Comparison of ENCODE assay signal across 9 mouse cellular contexts in the genomic region with DNA sequence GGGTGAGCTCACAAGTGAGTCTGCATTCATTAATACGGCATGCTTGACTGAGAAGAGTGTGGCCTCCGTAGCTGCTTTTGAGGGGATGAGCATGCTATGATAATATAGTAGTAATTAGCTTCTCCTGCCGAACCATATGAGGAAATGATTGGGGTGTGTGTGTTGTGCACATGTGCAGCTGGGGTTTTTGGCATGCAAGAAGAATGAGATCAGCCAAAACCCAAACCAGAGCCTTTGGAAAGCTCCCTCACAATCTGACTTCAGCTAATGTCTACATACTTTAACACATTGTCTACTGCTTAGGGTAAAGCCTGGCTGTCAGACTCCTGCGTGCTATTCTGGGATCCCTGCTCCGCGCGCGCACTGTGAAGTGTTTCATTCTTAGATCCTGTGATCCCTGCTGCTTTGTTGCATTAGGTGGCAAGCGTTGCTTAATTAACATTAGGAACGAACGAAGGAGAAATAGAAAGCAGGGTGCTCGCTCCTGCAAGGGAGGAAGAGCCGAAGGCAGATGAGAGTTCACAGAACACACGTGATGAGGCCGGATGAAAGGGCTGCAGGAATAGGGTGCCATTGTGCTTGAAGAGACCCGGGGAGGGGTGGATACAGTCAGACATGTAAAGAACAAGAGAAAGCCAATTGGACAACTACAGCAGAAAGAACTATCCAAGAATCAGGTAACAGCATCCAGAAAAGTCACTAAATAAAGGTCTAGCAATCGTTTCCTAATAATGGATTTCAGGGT.
A peak's percentile ranks its signal among the peaks of the same experiment; 100 is the strongest.
DNase-seq lines count a peak whose midpoint lies in the region; ATAC-seq lines count a peak whose summit lies in the region.
"Had no signal": no experiment of that assay in that cellular context is flagged by ENCODE, and none has a peak within 500 bp of the region (broad histone marks: within the 10 kb centered on the region; RNA-seq: fewer than 3 reads in every experiment).

No protein-coding gene starts in this region.

- H3K4me1 ChIP-seq in heart, embryonic 12.5 days (replicated peaks) = peaks cover 41% of the 10 kb centered on the region
- H3K4me1 ChIP-seq in midbrain, embryonic 11.5 days (ENCODE audit: control insufficient read depth, insufficient read depth, low read length) = peaks cover 30% of the 10 kb centered on the region
- H3K4me1 ChIP-seq: liver, embryonic 13.5 days had no signal

- 0 out of 2 replicates have a peak overlapping the region, but pooled peaks have one; percentile 19 for H3K4me3 ChIP-seq in heart, embryonic 12.5 days
- no peak overlapping the region for H3K4me3 ChIP-seq in midbrain, embryonic 11.5 days (ENCODE audit: low read depth, low read length)
- H3K4me3 ChIP-seq: liver, embryonic 13.5 days had no signal

- peak; percentile 37 to 43 for DNase-seq in heart, adult 18-20 months
- DNase-seq in heart, adult 8-10 months (ENCODE audit: low spot score) = no peak
- DNase-seq in NIH3T3 (ENCODE audit: low read depth) (peak; percentile 55), adipocyte (ENCODE audit: low spot score) (no peak)
- peak; percentile 84 for DNase-seq in midbrain, embryonic 11.5 days (ENCODE audit: low spot score, missing footprints)
- no peak for DNase-seq in thymus, postnatal 0 days (ENCODE audit: low spot score)
- DNase-seq: liver, embryonic 13.5 days had no signal

- H3K27ac ChIP-seq in heart, embryonic 12.5 days (ENCODE audit: poor library complexity, severe bottlenecking) = peak overlapping the region; percentile 89
- H3K27ac ChIP-seq in midbrain, embryonic 11.5 days (ENCODE audit: low read depth, low read length) = peak overlapping the region; percentile 12
- H3K27ac ChIP-seq: liver, embryonic 13.5 days had no signal

- H3K9me3 ChIP-seq in heart, embryonic 12.5 days (replicated peaks) = no peaks in the 10 kb centered on the region
- H3K9me3 ChIP-seq in midbrain, embryonic 11.5 days (ENCODE audit: control insufficient read depth, low read length) = no peaks in the 10 kb centered on the region
- H3K9me3 ChIP-seq: liver, embryonic 13.5 days had no signal

- peak; percentile 42; the same call in 1 of the 2 replicates for ATAC-seq in heart, embryonic 12.5 days (ENCODE audit: insufficient number of reproducible peaks, low FRiP score)
- ATAC-seq in midbrain, embryonic 11.5 days (ENCODE audit: low FRiP score) = peak; percentile 36; the same call in 1 of the 2 replicates
- ATAC-seq in CD4-positive, CD25-positive, alpha-beta regulatory T cell, adult 4 months = no peak

- 49% methylated on average over 17 of the region's 17 CpGs for WGBS in heart, embryonic 12.5 days
- WGBS in midbrain, embryonic 11.5 days = 54% methylated on average over 17 of the region's 17 CpGs

- no peaks in the 10 kb centered on the region for H3K27me3 ChIP-seq in heart, embryonic 12.5 days (replicated peaks)
- H3K27me3 ChIP-seq in midbrain, embryonic 11.5 days (ENCODE audit: control insufficient read depth, insufficient read depth, low read length) = no peaks in the 10 kb centered on the region
- H3K27me3 ChIP-seq: liver, embryonic 13.5 days had no signal

- peak overlapping the region; percentile 29; the same call in 1 of the 2 replicates for H3K9ac ChIP-seq in heart, embryonic 12.5 days
- peak overlapping the region; percentile 30; the same call in 1 of the 2 replicates for H3K9ac ChIP-seq in midbrain, embryonic 11.5 days (ENCODE audit: low read length)
- H3K9ac ChIP-seq: liver, embryonic 13.5 days had no signal

- peak overlapping the region; percentile 60 for H3K4me2 ChIP-seq in heart, embryonic 12.5 days
- H3K4me2 ChIP-seq in midbrain, embryonic 11.5 days = no peak overlapping the region
- H3K4me2 ChIP-seq: liver, embryonic 13.5 days had no signal

- H3K36me3 ChIP-seq in heart, embryonic 12.5 days = no peaks in the 10 kb centered on the region
- H3K36me3 ChIP-seq in midbrain, embryonic 11.5 days (ENCODE audit: control insufficient read depth, insufficient read depth, low read length) = no peaks in the 10 kb centered on the region
- H3K36me3 ChIP-seq: liver, embryonic 13.5 days had no signal

Comparison
In these comparisons a context has a peak if more than half of its experiments do, and no peak if none do; other contexts are left out.
1. DNase-seq: peak in heart, adult 18-20 months (2 of 2), NIH3T3 (single experiment) and midbrain, embryonic 11.5 days (single experiment); none in heart, adult 8-10 months (single experiment), adipocyte (single experiment) and thymus, postnatal 0 days (single experiment).